Mouse (Mus musculus): ENCODE measurements around the gene Tspan18. TPM values are rescaled to one million over a fixed set of nuclear protein-coding genes. Genes with fewer than 3 reads are reported as not detected.

Tspan18 gene
- polyA plus RNA-seq, 1 experiment: 14.1 TPM

DNA sequence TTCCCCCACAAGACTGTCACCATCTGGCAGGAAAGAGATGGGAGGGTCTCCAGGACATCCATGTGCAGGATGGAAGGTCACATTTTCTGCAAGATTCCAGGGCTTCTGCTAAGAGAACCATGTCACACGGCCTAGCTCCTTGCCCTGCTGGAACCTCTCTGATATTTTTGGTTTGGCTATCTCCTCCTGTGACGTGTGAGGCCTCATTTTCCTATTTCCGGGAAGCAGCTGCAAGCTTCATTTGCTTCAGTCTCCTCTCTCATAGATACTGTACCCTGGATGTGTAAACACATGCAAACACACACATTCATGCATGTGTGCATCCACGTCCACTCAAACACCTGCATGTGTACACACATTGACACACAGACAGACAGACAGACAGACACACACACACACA lies 171.5 kb downstream of the Tspan18 start:
- no peak for TF ChIP-seq POLR2A (IDR thresholded peaks at IDR 0.05; ENCODE audit: low read depth, low read length)
- no peak for TF ChIP-seq CTCF (IDR thresholded peaks at IDR 0.05; ENCODE audit: extremely low read depth, insufficient read length, insufficient replicate concordance, low read depth, low read length)
- Histone ChIP-seq H3K4me1 (ENCODE audit: control insufficient read depth, insufficient read depth, insufficient read length, low read length) (peaks cover 15% of the 10 kb centered on the region), H3K36me3 (ENCODE audit: control insufficient read depth, insufficient read depth, low read length) (no peaks in the 10 kb centered on the region), H3K27ac (ENCODE audit: insufficient read depth, low read depth, low read length) (no peak overlapping the region), H3K4me3 (ENCODE audit: low read depth, low read length) (no peak overlapping the region), H3K27me3 (ENCODE audit: control insufficient read depth, insufficient read depth, low read length) (no peaks in the 10 kb centered on the region)
- 67% methylated on average over 4 of the region's 4 CpGs for WGBS

DNA sequence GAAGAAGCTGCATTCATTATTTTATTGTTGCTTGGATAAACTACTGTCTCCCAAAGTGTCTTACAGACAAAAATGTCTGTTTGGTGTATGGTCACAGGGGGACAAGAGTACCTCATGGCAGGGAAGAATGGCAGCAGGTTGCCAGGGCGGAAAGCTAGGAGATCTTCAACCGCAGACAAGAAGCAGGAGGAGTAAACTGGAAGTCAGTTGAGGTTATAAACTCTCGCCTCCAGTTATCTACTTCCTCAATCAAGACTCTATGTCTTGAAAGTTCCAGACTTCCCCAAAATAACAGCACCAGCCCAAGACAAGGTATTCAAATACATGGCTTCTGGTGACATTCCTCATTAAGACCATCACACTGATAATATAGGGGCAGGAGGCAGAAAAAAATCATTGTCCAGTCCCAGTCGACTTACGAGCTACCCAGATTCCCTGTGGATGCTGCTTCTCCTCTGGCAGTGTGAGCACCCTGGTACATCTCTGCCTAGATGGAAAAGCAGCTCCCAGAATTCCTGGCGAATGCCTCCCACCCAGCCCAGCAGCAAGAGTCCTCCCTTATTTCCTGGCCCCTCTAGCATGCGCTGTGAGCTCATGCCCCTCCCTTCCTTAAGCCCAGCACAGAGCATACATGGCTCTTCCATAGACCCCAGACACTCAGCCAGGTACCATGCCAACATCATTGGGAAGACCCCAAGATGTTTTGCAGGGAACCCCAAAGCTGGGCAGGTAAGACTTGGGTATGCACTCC lies 172.2 kb downstream of the Tspan18 start:
- no peaks in the 10 kb centered on the region for H3K36me3 ChIP-seq (ENCODE audit: control insufficient read depth, insufficient read depth, low read length)
- TF ChIP-seq CTCF (IDR thresholded peaks at IDR 0.05; ENCODE audit: extremely low read depth, insufficient read length, insufficient replicate concordance, low read depth, low read length): no peak
- no peak for TF ChIP-seq POLR2A (IDR thresholded peaks at IDR 0.05; ENCODE audit: low read depth, low read length)
- no peaks in the 10 kb centered on the region for H3K27me3 ChIP-seq (ENCODE audit: control insufficient read depth, insufficient read depth, low read length)
- peaks cover 15% of the 10 kb centered on the region for H3K4me1 ChIP-seq (ENCODE audit: control insufficient read depth, insufficient read depth, insufficient read length, low read length)
- no peak overlapping the region for H3K27ac ChIP-seq (ENCODE audit: insufficient read depth, low read depth, low read length)
- H3K4me3 ChIP-seq (ENCODE audit: low read depth, low read length): no peak overlapping the region
- whole genome bisulfite sequencing: 63% methylated on average over 7 of the region's 7 CpGs

DNA sequence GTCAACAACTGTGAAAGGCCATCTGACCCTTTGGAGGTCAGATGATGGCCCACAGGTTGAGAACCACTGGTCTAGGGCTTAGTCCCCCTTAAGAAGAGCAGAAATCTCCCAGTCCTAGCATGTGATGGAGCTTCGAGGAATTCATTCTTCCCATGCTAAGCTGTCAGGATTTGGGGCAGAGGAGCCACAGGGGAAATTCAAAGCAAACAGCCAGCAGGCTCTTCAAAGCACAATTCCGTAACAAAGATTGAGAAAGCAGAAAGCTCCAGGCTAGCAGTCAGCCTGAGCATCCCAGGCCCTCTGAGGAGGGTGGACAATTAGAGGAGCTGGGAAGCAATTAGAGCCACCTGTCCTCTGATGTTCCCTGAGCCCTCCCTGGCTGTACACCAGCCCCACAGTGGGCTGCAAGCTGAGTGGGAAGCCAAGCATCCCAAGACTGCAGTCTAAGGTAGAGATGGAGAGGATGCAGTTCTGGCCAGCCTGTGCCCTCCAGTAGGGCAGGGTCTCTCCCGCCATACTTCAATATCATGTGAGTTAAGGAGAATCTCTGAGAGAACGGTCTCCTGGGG lies 173.8 kb downstream of the Tspan18 start:
- Histone ChIP-seq H3K36me3 (ENCODE audit: control insufficient read depth, insufficient read depth, low read length) (no peaks in the 10 kb centered on the region), H3K27ac (ENCODE audit: insufficient read depth, low read depth, low read length) (no peak overlapping the region), H3K27me3 (ENCODE audit: control insufficient read depth, insufficient read depth, low read length) (no peaks in the 10 kb centered on the region), H3K4me1 (ENCODE audit: control insufficient read depth, insufficient read depth, insufficient read length, low read length) (peaks cover 13% of the 10 kb centered on the region; the same call in 1 of the 2 replicates), H3K4me3 (ENCODE audit: low read depth, low read length) (no peak overlapping the region)
- 93% methylated on average over 4 of the region's 4 CpGs for WGBS
- no peak for TF ChIP-seq POLR2A (IDR thresholded peaks at IDR 0.05; ENCODE audit: low read depth, low read length)
- TF ChIP-seq CTCF (IDR thresholded peaks at IDR 0.05; ENCODE audit: extremely low read depth, insufficient read length, insufficient replicate concordance, low read depth, low read length): no peak

DNA sequence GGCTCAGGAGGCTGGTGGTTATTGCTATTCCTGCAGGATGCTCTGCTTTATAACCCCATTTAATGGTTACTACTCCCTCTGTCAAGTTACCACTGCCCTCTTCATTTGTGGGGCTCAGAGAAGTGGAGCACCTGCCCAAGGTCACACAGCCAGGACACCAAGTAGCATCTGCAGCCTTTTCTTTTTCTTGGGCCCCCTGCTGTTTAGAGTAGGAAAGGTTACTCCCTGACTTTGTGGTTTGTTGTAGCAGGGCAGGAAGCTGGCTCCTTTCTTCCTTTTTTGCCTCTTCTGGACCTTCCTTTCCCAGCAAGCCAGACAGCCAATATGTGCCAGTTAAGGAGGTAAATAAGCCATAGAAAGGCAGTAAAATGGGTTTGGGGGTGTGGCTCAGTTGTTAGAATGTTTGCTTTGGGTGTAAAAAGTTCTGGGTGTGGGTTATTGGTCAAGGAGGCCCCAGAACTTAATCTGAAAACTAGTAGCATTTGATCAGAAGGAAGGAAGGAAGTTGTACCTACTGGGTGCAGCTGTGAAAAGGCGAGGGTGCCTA lies 179.7 kb downstream of the Tspan18 start:
- TF ChIP-seq POLR2A (IDR thresholded peaks at IDR 0.05; ENCODE audit: low read depth, low read length) (no peak), CTCF (IDR thresholded peaks at IDR 0.05; ENCODE audit: extremely low read depth, insufficient read length, insufficient replicate concordance, low read depth, low read length) (no peak)
- H3K36me3 ChIP-seq (ENCODE audit: control insufficient read depth, insufficient read depth, low read length): no peaks in the 10 kb centered on the region
- H3K27me3 ChIP-seq (ENCODE audit: control insufficient read depth, insufficient read depth, low read length): no peaks in the 10 kb centered on the region
- H3K4me3 ChIP-seq (ENCODE audit: low read depth, low read length): no peak overlapping the region
- no peak overlapping the region for H3K27ac ChIP-seq (ENCODE audit: insufficient read depth, low read depth, low read length)
- H3K4me1 ChIP-seq (ENCODE audit: control insufficient read depth, insufficient read depth, insufficient read length, low read length): peaks cover 16% of the 10 kb centered on the region
- 27% methylated on average over 1 of the region's 1 CpGs for WGBS

DNA sequence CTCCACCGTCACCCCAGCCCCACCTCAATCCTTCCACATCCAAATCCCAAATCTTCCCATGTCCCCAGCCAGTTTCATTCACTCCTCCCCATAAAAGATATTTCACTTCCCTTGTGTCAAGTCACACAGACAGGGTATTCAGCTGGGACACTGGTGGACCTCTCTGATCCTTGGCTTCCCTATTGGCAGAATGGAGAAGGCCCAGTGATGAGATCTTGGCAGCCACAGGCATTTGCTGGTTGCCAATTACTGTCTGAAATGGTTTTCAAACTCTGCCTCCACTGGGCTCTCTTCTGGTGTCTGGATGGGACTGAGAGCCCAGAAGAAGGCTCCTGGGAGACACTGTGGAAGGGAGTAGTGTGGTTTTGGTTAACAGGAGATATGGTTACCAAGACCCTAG lies 180.5 kb downstream of the Tspan18 start:
- no peak overlapping the region for H3K4me3 ChIP-seq (ENCODE audit: low read depth, low read length)
- no peaks in the 10 kb centered on the region for H3K27me3 ChIP-seq (ENCODE audit: control insufficient read depth, insufficient read depth, low read length)
- peaks cover 16% of the 10 kb centered on the region for H3K4me1 ChIP-seq (ENCODE audit: control insufficient read depth, insufficient read depth, insufficient read length, low read length)
- TF ChIP-seq CTCF (IDR thresholded peaks at IDR 0.05; ENCODE audit: extremely low read depth, insufficient read length, insufficient replicate concordance, low read depth, low read length) (no peak), POLR2A (IDR thresholded peaks at IDR 0.05; ENCODE audit: low read depth, low read length) (no peak)
- H3K36me3 ChIP-seq (ENCODE audit: control insufficient read depth, insufficient read depth, low read length): no peaks in the 10 kb centered on the region
- H3K27ac ChIP-seq (ENCODE audit: insufficient read depth, low read depth, low read length): no peak overlapping the region
- WGBS: 97% methylated on average over 1 of the region's 1 CpGs

- Histone ChIP-seq H3K27ac (ENCODE audit: insufficient read depth, low read depth, low read length) (no peak overlapping the region), H3K4me3 (ENCODE audit: low read depth, low read length) (no peak overlapping the region), H3K36me3 (ENCODE audit: control insufficient read depth, insufficient read depth, low read length) (no peaks in the 10 kb centered on the region), H3K27me3 (ENCODE audit: control insufficient read depth, insufficient read depth, low read length) (no peaks in the 10 kb centered on the region), H3K4me1 (ENCODE audit: control insufficient read depth, insufficient read depth, insufficient read length, low read length) (peaks cover 16% of the 10 kb centered on the region)
- no peak for TF ChIP-seq CTCF (IDR thresholded peaks at IDR 0.05; ENCODE audit: extremely low read depth, insufficient read length, insufficient replicate concordance, low read depth, low read length)
- TF ChIP-seq POLR2A (IDR thresholded peaks at IDR 0.05; ENCODE audit: low read depth, low read length): no peak
- WGBS: 44% methylated on average over 7 of the region's 7 CpGs
Measured at GRCm38 (mm10) chr2:93152883-93153491, 181.3 kb downstream of the Tspan18 start.

DNA sequence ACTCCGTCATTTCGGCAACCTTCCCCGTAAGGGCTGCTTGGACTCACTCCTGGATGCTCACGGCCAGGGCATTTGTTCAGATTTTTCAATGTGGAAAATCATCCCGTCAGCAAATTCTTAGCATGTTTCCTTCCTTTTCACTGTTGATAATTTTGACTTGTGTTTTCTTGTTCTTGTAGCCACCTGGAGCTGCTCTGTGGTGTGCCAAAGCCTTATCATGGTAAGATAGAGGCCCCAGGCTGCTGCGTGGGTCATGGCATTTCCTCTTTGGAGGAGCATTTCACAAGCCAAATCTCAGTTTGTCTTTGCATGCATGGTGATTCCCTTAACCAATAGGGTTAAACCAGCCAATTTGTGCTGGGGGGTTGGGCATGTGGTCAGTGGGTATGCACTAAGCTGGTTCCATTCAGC lies 182.1 kb downstream of the Tspan18 start:
- TF ChIP-seq POLR2A (IDR thresholded peaks at IDR 0.05; ENCODE audit: low read depth, low read length) (no peak), CTCF (IDR thresholded peaks at IDR 0.05; ENCODE audit: extremely low read depth, insufficient read length, insufficient replicate concordance, low read depth, low read length) (no peak)
- WGBS: 51% methylated on average over 6 of the region's 6 CpGs
- Histone ChIP-seq H3K4me3 (ENCODE audit: low read depth, low read length) (no peak overlapping the region), H3K36me3 (ENCODE audit: control insufficient read depth, insufficient read depth, low read length) (no peaks in the 10 kb centered on the region), H3K4me1 (ENCODE audit: control insufficient read depth, insufficient read depth, insufficient read length, low read length) (peaks cover 16% of the 10 kb centered on the region), H3K27ac (ENCODE audit: insufficient read depth, low read depth, low read length) (no peak overlapping the region), H3K27me3 (ENCODE audit: control insufficient read depth, insufficient read depth, low read length) (no peaks in the 10 kb centered on the region)

Other genes with a start within 250 kb of the Tspan18 start
- 30.8 and 47.0 TPM in 2 replicates for gene Trp53i11, start 147.0 kb downstream of the Tspan18 start, polyA plus RNA-seq (2012; rRNA removed)
- gene Cd82, start 128.6 kb upstream of the Tspan18 start, polyA plus RNA-seq (2012; rRNA removed): 123 and 433 TPM in 2 replicates
- gene Gm10803, start 226.1 kb upstream of the Tspan18 start, polyA plus RNA-seq (2012; rRNA removed): not detected in 2 replicates